Mouse (Mus musculus) limb, embryonic 10.5 days (tissue): ENCODE data around the gene Gapdhs. TPM values are rescaled to one million over a fixed set of nuclear protein-coding genes. Genes with fewer than 3 reads are reported as not detected.
"Not testable (repeated sequence)": the region's sequence is repeated elsewhere in the genome, so short reads cannot be mapped to it uniquely, and the experiment has no call there.

Experiments used
- DNase-seq: peaks from one replicate; pipeline ENCODE4 v3.0.0-alpha.2; 2017; ENCODE audit warnings: low spot score
- H3K27ac ChIP-seq: fragments of 300-500 bp; sonication (generic); 2 replicates; pipeline ENCODE4 v1.5.1; 2016; ENCODE audit warnings: mild to moderate bottlenecking
- H3K27me3 ChIP-seq: fragments of 300-500 bp; sonication (generic); 2 replicates; pipeline ENCODE4 v1.6.1; 2016; ENCODE audit warnings: low read depth, mild to moderate bottlenecking; ENCODE audit not compliant: poor library complexity, severe bottlenecking
- H3K36me3 ChIP-seq: fragments of 300-500 bp; sonication (generic); 2 replicates; pipeline ENCODE4 v1.6.1; 2016; ENCODE audit warnings: mild to moderate bottlenecking, moderate library complexity
- H3K4me1 ChIP-seq: fragments of 300-500 bp; sonication (generic); 2 replicates; pipeline ENCODE4 v1.6.1; 2016
- H3K4me3 ChIP-seq: fragments of 300-500 bp; sonication (generic); 2 replicates; pipeline ENCODE4 v1.5.1; 2016; ENCODE audit warnings: mild to moderate bottlenecking, moderate library complexity
- H3K9me3 ChIP-seq: fragments of 300-500 bp; sonication (generic); replicated peaks from 2 replicates; pipeline ENCODE4 v1.6.1; 2016; ENCODE audit warnings: mild to moderate bottlenecking
- WGBS: fragments of 180-500 bp; shearing (Covaris S2); methylation state at CpG from one replicate; pipeline ENCODE4 v1.1.7; 2016; 5-methylcytosine and 5-hydroxymethylcytosine counted together
- polyA plus RNA-seq: library from polyadenylated mRNA; unstranded; fragments of >200 nt; fragmentation: Nextera tagmentation; extraction: Ambion mirVana; gene quantifications from 2 replicates; pipeline ENCODE4 v1.2.1, GENCODE M21; 2016

The Gapdhs gene
- polyA plus RNA-seq, 1 experiment from 2014 or later, result not detected

- not testable (repeated sequence) for H3K9me3 ChIP-seq, H3K27me3 ChIP-seq, DNase-seq
- H3K36me3 ChIP-seq, result peaks cover 62% of the 10 kb centered on the region
- H3K4me3 ChIP-seq, result peak overlapping the region; percentile 73
- 23% methylated on average over 21 of the region's 22 CpGs for WGBS
- H3K4me1 ChIP-seq, result peaks cover 19% of the 10 kb centered on the region
- peak overlapping the region; percentile 88 for H3K27ac ChIP-seq
These were observed 13.3 kb downstream of the Gapdhs start for GRCm38 (mm10) chr7:30730064-30730722.

- WGBS, result under 1% methylated on average over 60 of the region's 60 CpGs
- Histone ChIP-seq H3K4me1 (peaks cover 26% of the 10 kb centered on the region), H3K4me3 (peak within 1 kb of the TSS; percentile 73), H3K9me3 (no peaks in the 10 kb centered on the region), H3K27ac (peak within 1 kb of the TSS; percentile 88), H3K27me3 (no peaks in the 10 kb centered on the region), H3K36me3 (peaks cover 59% of the 10 kb centered on the region)
- peak; percentile 96 for DNase-seq
These were observed 14.0 kb downstream of the Gapdhs start, which contains the start of gene Tmem147 for GRCm38 (mm10) chr7:30729396-30730063. Gene Tmem147 (minus strand): TSS chr7:30729540.

- H3K4me1 ChIP-seq, result peaks cover 32% of the 10 kb centered on the region
- DNase-seq, result no peak
- H3K36me3 ChIP-seq, result peaks cover 52% of the 10 kb centered on the region
- peak overlapping the region; percentile 73 for H3K4me3 ChIP-seq
- H3K9me3 ChIP-seq, result no peaks in the 10 kb centered on the region
- WGBS, result 9% methylated on average over 26 of the region's 26 CpGs
- peak overlapping the region; percentile 88 for H3K27ac ChIP-seq
- H3K27me3 ChIP-seq, result no peaks in the 10 kb centered on the region
These were observed 14.6 kb downstream of the Gapdhs start for GRCm38 (mm10) chr7:30728739-30729395.

GRCm38 (mm10) chr7:30728214-30728613 is 15.3 kb downstream of the Gapdhs start:
- Histone ChIP-seq H3K27ac (no peak overlapping the region), H3K4me1 (peaks cover 39% of the 10 kb centered on the region), H3K27me3 (no peaks in the 10 kb centered on the region), H3K36me3 (peaks cover 45% of the 10 kb centered on the region), H3K9me3 (no peaks in the 10 kb centered on the region), H3K4me3 (peak overlapping the region; percentile 73)
- WGBS, result 88% methylated on average over 6 of the region's 6 CpGs
- DNase-seq, result no peak

GRCm38 (mm10) chr7:30723274-30723953 is 20.1 kb downstream of the Gapdhs start:
- Histone ChIP-seq H3K27ac (no peak overlapping the region), H3K4me3 (no peak overlapping the region), H3K36me3 (peaks cover 30% of the 10 kb centered on the region), H3K9me3 (no peaks in the 10 kb centered on the region), H3K4me1 (peaks cover 31% of the 10 kb centered on the region), H3K27me3 (peaks cover 20% of the 10 kb centered on the region; the same call in 1 of the 2 replicates)
- no peak for DNase-seq
- 70% methylated on average over 6 of the region's 6 CpGs for WGBS

GRCm38 (mm10) chr7:30721286-30721685 is 22.2 kb downstream of the Gapdhs start:
- no peak for DNase-seq
- no peak overlapping the region for H3K4me3 ChIP-seq
- peaks cover 42% of the 10 kb centered on the region for H3K27me3 ChIP-seq
- H3K27ac ChIP-seq, result no peak overlapping the region
- 83% methylated on average over 7 of the region's 7 CpGs for WGBS
- H3K4me1 ChIP-seq, result peaks cover 36% of the 10 kb centered on the region
- peaks cover 10% of the 10 kb centered on the region for H3K36me3 ChIP-seq
- H3K9me3 ChIP-seq, result no peaks in the 10 kb centered on the region

- Histone ChIP-seq H3K27ac (no peak overlapping the region), H3K4me1 (peaks cover 30% of the 10 kb centered on the region), H3K27me3 (peaks cover 58% of the 10 kb centered on the region), H3K9me3 (no peaks in the 10 kb centered on the region), H3K4me3 (no peak overlapping the region), H3K36me3 (no peaks in the 10 kb centered on the region)
- 96% methylated on average over 5 of the region's 5 CpGs for WGBS
- no peak for DNase-seq
These were observed 23.8 kb downstream of the Gapdhs start for GRCm38 (mm10) chr7:30719669-30720068.

GRCm38 (mm10) chr7:30717716-30718046 is 25.8 kb downstream of the Gapdhs start:
- peaks cover 11% of the 10 kb centered on the region for H3K4me1 ChIP-seq
- DNase-seq, result no peak
- H3K36me3 ChIP-seq, result no peaks in the 10 kb centered on the region
- H3K27ac ChIP-seq, result no peak overlapping the region
- H3K27me3 ChIP-seq, result peaks cover 59% of the 10 kb centered on the region
- 9% methylated on average over 14 of the region's 14 CpGs for WGBS
- H3K9me3 ChIP-seq, result no peaks in the 10 kb centered on the region
- H3K4me3 ChIP-seq, result peak overlapping the region; percentile 48

- Histone ChIP-seq H3K27me3 (peaks cover 61% of the 10 kb centered on the region), H3K27ac (no peak overlapping the region), H3K4me1 (peaks cover 11% of the 10 kb centered on the region), H3K9me3 (no peaks in the 10 kb centered on the region), H3K36me3 (no peaks in the 10 kb centered on the region), H3K4me3 (peak overlapping the region; percentile 48)
- 2% methylated on average over 43 of the region's 43 CpGs for WGBS
- peak; percentile 73 for DNase-seq
These were observed 26.3 kb downstream of the Gapdhs start for GRCm38 (mm10) chr7:30717006-30717715.

GRCm38 (mm10) chr7:30711942-30712341 is 31.5 kb downstream of the Gapdhs start, which contains the start of gene Atp4a:
Gene Atp4a (plus strand): TSS chr7:30712209.
- DNase-seq, result no peak
- H3K4me3 ChIP-seq, result no peak within 1 kb of the TSS
- H3K36me3 ChIP-seq, result no peaks in the 10 kb centered on the region
- H3K4me1 ChIP-seq, result peaks cover 2% of the 10 kb centered on the region
- no peak within 1 kb of the TSS for H3K27ac ChIP-seq
- H3K9me3 ChIP-seq, result no peaks in the 10 kb centered on the region
- peaks cover 29% of the 10 kb centered on the region for H3K27me3 ChIP-seq
- WGBS, result 86% methylated on average over 3 of the region's 3 CpGs

- Histone ChIP-seq H3K27ac (no peak overlapping the region), H3K36me3 (no peaks in the 10 kb centered on the region), H3K4me1 (no peaks in the 10 kb centered on the region), H3K27me3 (peaks cover 5% of the 10 kb centered on the region; the same call in 1 of the 2 replicates), H3K4me3 (no peak overlapping the region), H3K9me3 (no peaks in the 10 kb centered on the region)
- DNase-seq, result no peak
- 100% methylated on average over 1 of the region's 1 CpGs for WGBS
These were observed 36.0 kb downstream of the Gapdhs start for GRCm38 (mm10) chr7:30707441-30707840.

GRCm38 (mm10) chr7:30706214-30706882 is 37.1 kb downstream of the Gapdhs start:
- DNase-seq, result no peak
- Histone ChIP-seq H3K4me3 (no peak overlapping the region), H3K27me3 (no peaks in the 10 kb centered on the region), H3K4me1 (no peaks in the 10 kb centered on the region), H3K36me3 (no peaks in the 10 kb centered on the region), H3K9me3 (no peaks in the 10 kb centered on the region), H3K27ac (no peak overlapping the region)
- 86% methylated on average over 8 of the region's 8 CpGs for WGBS
